Mouse (Mus musculus) intestine, embryonic 15.5 days (tissue): Measurements from ENCODE around the gene Crip2. TPM values are rescaled to one million over a fixed set of nuclear protein-coding genes. Genes with fewer than 3 reads are reported as not detected.
A peak's percentile ranks its signal among the peaks of the same experiment; 100 is the strongest.

Experiments used
- ATAC-seq: fragments of 200-750 bp; cut with Nextera tagmentation; 2 replicates; pipeline ENCODE4 v1.8.0; 2017; ENCODE audit warnings: moderate TSS enrichment, moderate library complexity
- H3K27ac ChIP-seq: fragments of 300-500 bp; sonication (generic); 2 replicates; pipeline ENCODE4 v1.5.1; 2015; ENCODE audit warnings: mild to moderate bottlenecking, inconsistent platforms
- H3K27me3 ChIP-seq: fragments of 300-500 bp; sonication (generic); replicated peaks from 2 replicates; pipeline ENCODE4 v1.6.1; 2015; ENCODE audit warnings: inconsistent platforms
- H3K36me3 ChIP-seq: fragments of 300-500 bp; sonication (generic); 2 replicates; pipeline ENCODE4 v1.6.1; 2015; ENCODE audit warnings: inconsistent platforms
- H3K4me1 ChIP-seq: fragments of 300-500 bp; sonication (generic); replicated peaks from 2 replicates; pipeline ENCODE4 v1.6.1; 2015; ENCODE audit warnings: inconsistent platforms
- H3K4me2 ChIP-seq: fragments of 300-500 bp; sonication (generic); replicated peaks from 2 replicates; pipeline ENCODE4 v1.6.1; 2015; ENCODE audit warnings: mild to moderate bottlenecking, inconsistent platforms
- H3K4me3 ChIP-seq: fragments of 300-500 bp; sonication (generic); replicated peaks from 2 replicates; pipeline ENCODE4 v1.5.1; 2015; ENCODE audit warnings: inconsistent platforms
- H3K9ac ChIP-seq: fragments of 300-500 bp; sonication (generic); 2 replicates; pipeline ENCODE4 v1.6.1; 2015; ENCODE audit warnings: inconsistent platforms
- H3K9me3 ChIP-seq: fragments of 300-500 bp; sonication (generic); 2 replicates; pipeline ENCODE4 v1.6.1; 2016; ENCODE audit warnings: inconsistent platforms
- WGBS: fragments of 180-500 bp; shearing (Covaris S2); methylation state at CpG from one replicate; pipeline ENCODE4 v1.1.7; 2015; 5-methylcytosine and 5-hydroxymethylcytosine counted together
- polyA plus RNA-seq: library from polyadenylated mRNA; unstranded; fragments of >200 nt; fragmentation: Nextera tagmentation; extraction: Ambion mirVana; gene quantifications from 2 replicates; pipeline ENCODE4 v1.2.1, GENCODE M21; 2015

Gene Crip2
- 122 and 130 TPM in 2 replicates for polyA plus RNA-seq

GRCm38 (mm10) chr12:113139908-113140615, at the start of gene Crip2:
Gene Crip2 (plus strand): TSS chr12:113140236.
- peaks cover 48% of the 10 kb centered on the region for H3K4me1 ChIP-seq
- H3K9me3 ChIP-seq = no peaks in the 10 kb centered on the region
- H3K4me2 ChIP-seq = peak within 1 kb of the TSS; percentile 88
- peaks cover 16% of the 10 kb centered on the region; the same call in 1 of the 2 replicates for H3K27me3 ChIP-seq
- peaks cover 28% of the 10 kb centered on the region for H3K36me3 ChIP-seq
- H3K27ac ChIP-seq = peak within 1 kb of the TSS; percentile 38
- H3K9ac ChIP-seq = peak within 1 kb of the TSS; percentile 35
- WGBS = under 1% methylated on average over 68 of the region's 68 CpGs
- H3K4me3 ChIP-seq = peak within 1 kb of the TSS; percentile 47
- ATAC-seq = peak; percentile 91

- no peaks in the 10 kb centered on the region for H3K36me3 ChIP-seq
- 89% methylated on average over 5 of the region's 5 CpGs for WGBS
- no peaks in the 10 kb centered on the region for H3K9me3 ChIP-seq
- peaks cover 30% of the 10 kb centered on the region for H3K4me1 ChIP-seq
- no peak overlapping the region for H3K4me3 ChIP-seq
- H3K27me3 ChIP-seq = no peaks in the 10 kb centered on the region; the same call in 1 of the 2 replicates
- H3K9ac ChIP-seq = no peak overlapping the region
- ATAC-seq = 0 out of 2 replicates have a peak, but pooled peaks have one; percentile 5
- no peak overlapping the region for H3K27ac ChIP-seq
- peak overlapping the region; percentile 93; the same call in 1 of the 2 replicates for H3K4me2 ChIP-seq
Measured at GRCm38 (mm10) chr12:113097040-113097439, 43.0 kb upstream of the Crip2 start.

- 2% methylated on average over 39 of the region's 53 CpGs for WGBS
- no peaks in the 10 kb centered on the region for H3K36me3 ChIP-seq
- H3K27ac ChIP-seq = peak within 1 kb of the TSS; percentile 78
- ATAC-seq = peak; percentile 81
- no peaks in the 10 kb centered on the region for H3K9me3 ChIP-seq
- peak within 1 kb of the TSS; percentile 97 for H3K9ac ChIP-seq
- H3K27me3 ChIP-seq = no peaks in the 10 kb centered on the region; the same call in 1 of the 2 replicates
- peak within 1 kb of the TSS; percentile 93 for H3K4me2 ChIP-seq
- peak within 1 kb of the TSS; percentile 99 for H3K4me3 ChIP-seq
- H3K4me1 ChIP-seq = peaks cover 32% of the 10 kb centered on the region
Measured at GRCm38 (mm10) chr12:113097749-113098281, 42.2 kb upstream of the Crip2 start, which contains the start of gene Mta1. Gene Mta1 (plus strand): TSS chr12:113098278.

GRCm38 (mm10) chr12:113098530-113099151, 41.4 kb upstream of the Crip2 start:
- no peaks in the 10 kb centered on the region for H3K9me3 ChIP-seq
- peaks cover 33% of the 10 kb centered on the region for H3K4me1 ChIP-seq
- peak overlapping the region; percentile 99 for H3K4me3 ChIP-seq
- WGBS = 1% methylated on average over 47 of the region's 60 CpGs
- no peaks in the 10 kb centered on the region; the same call in 1 of the 2 replicates for H3K27me3 ChIP-seq
- peak overlapping the region; percentile 78 for H3K27ac ChIP-seq
- peak overlapping the region; percentile 97 for H3K9ac ChIP-seq
- H3K36me3 ChIP-seq = no peaks in the 10 kb centered on the region
- peak; percentile 26 for ATAC-seq
- H3K4me2 ChIP-seq = peak overlapping the region; percentile 85

- Histone ChIP-seq H3K27me3 (no peaks in the 10 kb centered on the region; the same call in 1 of the 2 replicates), H3K36me3 (no peaks in the 10 kb centered on the region), H3K9me3 (no peaks in the 10 kb centered on the region), H3K27ac (no peak overlapping the region), H3K9ac (peak overlapping the region; percentile 97), H3K4me3 (peak overlapping the region; percentile 99), H3K4me1 (peaks cover 37% of the 10 kb centered on the region), H3K4me2 (peak overlapping the region; percentile 85)
- ATAC-seq = no peak
- WGBS = 32% methylated on average over 6 of the region's 6 CpGs
Measured at GRCm38 (mm10) chr12:113099470-113100237, 40.4 kb upstream of the Crip2 start.

- 78% methylated on average over 5 of the region's 5 CpGs for WGBS
- H3K4me1 ChIP-seq = peaks cover 37% of the 10 kb centered on the region
- no peaks in the 10 kb centered on the region; the same call in 1 of the 2 replicates for H3K27me3 ChIP-seq
- H3K9me3 ChIP-seq = no peaks in the 10 kb centered on the region
- H3K36me3 ChIP-seq = no peaks in the 10 kb centered on the region
- no peak overlapping the region for H3K27ac ChIP-seq
- no peak for ATAC-seq
- H3K4me2 ChIP-seq = peak overlapping the region; percentile 85; the same call in 1 of the 2 replicates
- no peak overlapping the region for H3K4me3 ChIP-seq
- peak overlapping the region; percentile 97; the same call in 1 of the 2 replicates for H3K9ac ChIP-seq
Measured at GRCm38 (mm10) chr12:113100448-113101076, 39.5 kb upstream of the Crip2 start.

GRCm38 (mm10) chr12:113101251-113101960, 38.6 kb upstream of the Crip2 start:
- ATAC-seq = no peak
- H3K27ac ChIP-seq = no peak overlapping the region
- no peaks in the 10 kb centered on the region; the same call in 1 of the 2 replicates for H3K36me3 ChIP-seq
- no peaks in the 10 kb centered on the region for H3K9me3 ChIP-seq
- H3K4me1 ChIP-seq = peaks cover 37% of the 10 kb centered on the region
- H3K4me3 ChIP-seq = no peak overlapping the region
- no peaks in the 10 kb centered on the region; the same call in 1 of the 2 replicates for H3K27me3 ChIP-seq
- WGBS = 79% methylated on average over 9 of the region's 9 CpGs
- no peak overlapping the region for H3K9ac ChIP-seq
- H3K4me2 ChIP-seq = no peak overlapping the region

- H3K9me3 ChIP-seq = no peaks in the 10 kb centered on the region
- no peaks in the 10 kb centered on the region; the same call in 1 of the 2 replicates for H3K36me3 ChIP-seq
- H3K27ac ChIP-seq = no peak overlapping the region
- H3K4me2 ChIP-seq = no peak overlapping the region
- peaks cover 33% of the 10 kb centered on the region for H3K4me1 ChIP-seq
- no peaks in the 10 kb centered on the region for H3K27me3 ChIP-seq
- ATAC-seq = no peak
- H3K4me3 ChIP-seq = no peak overlapping the region
- peak overlapping the region; percentile 14; the same call in 1 of the 2 replicates for H3K9ac ChIP-seq
- WGBS = 61% methylated on average over 6 of the region's 6 CpGs
Measured at GRCm38 (mm10) chr12:113102461-113102860, 37.6 kb upstream of the Crip2 start.

GRCm38 (mm10) chr12:113103846-113104451, 36.1 kb upstream of the Crip2 start:
- Histone ChIP-seq H3K27me3 (no peaks in the 10 kb centered on the region), H3K9me3 (no peaks in the 10 kb centered on the region), H3K4me3 (no peak overlapping the region), H3K4me1 (peaks cover 29% of the 10 kb centered on the region), H3K4me2 (no peak overlapping the region), H3K36me3 (no peaks in the 10 kb centered on the region; the same call in 1 of the 2 replicates), H3K9ac (no peak overlapping the region), H3K27ac (no peak overlapping the region)
- no peak for ATAC-seq
- WGBS = 79% methylated on average over 8 of the region's 8 CpGs

GRCm38 (mm10) chr12:113106386-113106785, 33.6 kb upstream of the Crip2 start:
- Histone ChIP-seq H3K9me3 (no peaks in the 10 kb centered on the region), H3K4me3 (no peak overlapping the region), H3K27me3 (no peaks in the 10 kb centered on the region), H3K27ac (no peak overlapping the region), H3K9ac (no peak overlapping the region), H3K4me1 (peaks cover 7% of the 10 kb centered on the region), H3K36me3 (no peaks in the 10 kb centered on the region; the same call in 1 of the 2 replicates), H3K4me2 (no peak overlapping the region)
- WGBS = 65% methylated on average over 6 of the region's 6 CpGs
- no peak for ATAC-seq
